Mouse (Mus musculus) heart, embryonic 13.5 days (tissue): Measurements from ENCODE around the gene Mfrp. TPM values are rescaled to one million over a fixed set of nuclear protein-coding genes. Genes with fewer than 3 reads are reported as not detected.

ENCODE experiments used
- ATAC-seq: fragments of 200-750 bp; cut with Nextera tagmentation; 2 replicates; pipeline ENCODE4 v1.8.0; 2017; ENCODE audit warnings: moderate TSS enrichment; ENCODE audit not compliant: insufficient number of reproducible peaks, low FRiP score, low TSS enrichment; ENCODE audit errors: extremely low read depth
- H3K27ac ChIP-seq: fragments of 300-500 bp; sonication (generic); replicated peaks from 2 replicates; pipeline ENCODE4 v1.5.1; 2015; ENCODE audit warnings: moderate library complexity, mild to moderate bottlenecking, inconsistent platforms
- H3K27me3 ChIP-seq: fragments of 300-500 bp; sonication (generic); replicated peaks from 2 replicates; pipeline ENCODE4 v1.6.1; 2015; ENCODE audit warnings: mild to moderate bottlenecking, inconsistent platforms
- H3K36me3 ChIP-seq: fragments of 300-500 bp; sonication (generic); 2 replicates; pipeline ENCODE4 v1.6.1; 2015; ENCODE audit warnings: mild to moderate bottlenecking, inconsistent platforms
- H3K4me1 ChIP-seq: fragments of 300-500 bp; sonication (generic); 2 replicates; pipeline ENCODE4 v1.6.1; 2015; ENCODE audit warnings: inconsistent platforms
- H3K4me2 ChIP-seq: fragments of 300-500 bp; sonication (generic); 2 replicates; pipeline ENCODE4 v1.6.1; 2015; ENCODE audit warnings: inconsistent platforms, mild to moderate bottlenecking, moderate library complexity
- H3K4me3 ChIP-seq: fragments of 300-500 bp; sonication (generic); 2 replicates; pipeline ENCODE4 v1.5.1; 2015; ENCODE audit warnings: moderate library complexity, mild to moderate bottlenecking, inconsistent platforms
- H3K9ac ChIP-seq: fragments of 300-500 bp; sonication (generic); 2 replicates; pipeline ENCODE4 v1.6.1; 2015; ENCODE audit warnings: inconsistent platforms, mild to moderate bottlenecking, moderate library complexity
- H3K9me3 ChIP-seq: fragments of 300-500 bp; sonication (generic); 2 replicates; pipeline ENCODE4 v1.6.1; 2016; ENCODE audit warnings: inconsistent platforms
- WGBS: fragments of 180-500 bp; shearing (Covaris S2); methylation state at CpG from one replicate; pipeline ENCODE4 v1.1.7; 2015; ENCODE audit warnings: mixed read lengths; 5-methylcytosine and 5-hydroxymethylcytosine counted together
- polyA plus RNA-seq: library from polyadenylated mRNA; unstranded; fragments of >200 nt; fragmentation: Nextera tagmentation; extraction: Ambion mirVana; gene quantifications from 2 replicates; pipeline ENCODE4 v1.2.1, GENCODE M21; 2015

Gene Mfrp
- polyA plus RNA-seq, 1 experiment from 2014 or later: not detected

DNA sequence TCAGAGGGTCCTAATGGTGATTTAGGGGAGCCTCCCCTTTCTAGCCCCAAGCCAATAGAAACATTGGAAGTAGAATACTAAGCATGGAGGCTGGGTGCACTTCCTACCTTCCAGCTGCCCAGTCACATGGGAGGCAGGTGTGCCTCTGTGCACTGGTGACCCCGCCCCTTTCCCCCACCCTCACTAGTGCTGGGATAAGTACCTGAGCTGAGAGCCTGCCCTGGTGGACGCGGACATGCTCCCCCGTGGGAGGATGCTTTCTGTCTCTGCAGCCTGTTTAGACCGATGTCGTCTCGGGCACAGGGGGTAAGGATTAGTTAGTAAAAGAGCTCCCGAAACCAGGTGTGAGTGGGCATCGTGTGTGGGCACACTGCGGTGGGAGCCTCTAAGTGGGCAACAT, 14.6 kb upstream of the Mfrp start:
- Histone ChIP-seq H3K9me3 (no peaks in the 10 kb centered on the region), H3K4me2 (peak overlapping the region; percentile 97), H3K27me3 (peaks cover 26% of the 10 kb centered on the region), H3K9ac (peak overlapping the region; percentile 97), H3K4me3 (peak overlapping the region; percentile 82), H3K36me3 (peaks cover 29% of the 10 kb centered on the region), H3K27ac (peak overlapping the region; percentile 98), H3K4me1 (peaks cover 76% of the 10 kb centered on the region)
- ATAC-seq: no peak
- 33% methylated on average over 10 of the region's 10 CpGs for WGBS

- Histone ChIP-seq H3K27me3 (peaks cover 26% of the 10 kb centered on the region), H3K4me2 (peak overlapping the region; percentile 97), H3K9me3 (no peaks in the 10 kb centered on the region), H3K4me3 (peak overlapping the region; percentile 82), H3K9ac (peak overlapping the region; percentile 97), H3K36me3 (peaks cover 38% of the 10 kb centered on the region), H3K4me1 (peaks cover 68% of the 10 kb centered on the region), H3K27ac (peak overlapping the region; percentile 98)
- ATAC-seq: no peak
- 4% methylated on average over 15 of the region's 15 CpGs for WGBS
Measured at GRCm38 (mm10) chr9:44087761-44088455, 13.6 kb upstream of the Mfrp start.

- 27% methylated on average over 12 of the region's 12 CpGs for WGBS
- Histone ChIP-seq H3K4me1 (peaks cover 67% of the 10 kb centered on the region), H3K27ac (peak overlapping the region; percentile 98), H3K4me2 (peak overlapping the region; percentile 97), H3K36me3 (peaks cover 49% of the 10 kb centered on the region), H3K27me3 (peaks cover 21% of the 10 kb centered on the region), H3K4me3 (peak overlapping the region; percentile 82; the same call in 1 of the 2 replicates), H3K9ac (peak overlapping the region; percentile 76), H3K9me3 (no peaks in the 10 kb centered on the region)
- no peak for ATAC-seq
Measured at GRCm38 (mm10) chr9:44088877-44089608, 12.5 kb upstream of the Mfrp start.

DNA sequence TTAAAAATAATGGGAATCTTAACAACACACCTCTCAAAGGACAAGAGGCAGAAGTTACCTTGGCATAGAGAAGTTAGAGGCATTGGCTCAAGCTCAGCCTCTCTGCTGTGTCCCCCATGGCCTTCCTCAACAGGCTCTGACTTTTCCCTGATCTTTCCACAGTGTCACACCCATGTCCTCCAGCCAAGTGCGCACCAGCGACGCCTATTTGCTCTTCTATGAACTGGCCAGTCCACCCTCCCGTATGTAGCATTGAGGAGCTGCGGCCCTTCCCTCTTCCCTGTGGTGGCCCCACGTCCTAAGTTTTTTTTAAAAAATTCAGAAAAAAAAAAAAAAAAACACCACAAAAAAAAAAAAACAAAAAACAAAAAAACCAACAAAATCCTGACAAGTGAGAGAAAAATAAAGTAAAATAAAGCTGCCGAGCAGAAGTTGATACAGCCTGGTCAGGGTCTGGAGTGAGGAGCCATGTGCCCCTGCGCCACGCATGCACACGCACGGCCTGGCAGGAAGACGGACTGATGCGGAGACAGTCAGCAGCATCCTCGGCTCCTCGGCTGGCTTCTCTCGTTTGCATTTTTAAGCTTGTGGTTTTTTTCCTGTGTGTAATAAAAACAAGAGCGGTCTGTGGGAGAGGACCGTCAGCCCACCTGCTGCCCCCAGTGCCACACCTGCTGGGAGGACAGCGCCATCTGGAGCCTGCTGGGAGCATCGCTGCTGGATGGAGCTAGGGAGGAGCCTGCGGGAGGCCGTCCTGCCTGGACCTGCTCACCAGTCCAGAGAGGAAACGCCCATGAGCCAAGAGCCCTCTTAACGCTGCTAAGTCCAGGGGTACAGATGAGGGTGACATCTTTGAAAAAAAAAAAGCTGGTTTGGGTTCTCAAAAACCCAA, 7.7 kb upstream of the Mfrp start:
- ATAC-seq: no peak
- Histone ChIP-seq H3K9me3 (no peaks in the 10 kb centered on the region), H3K4me2 (no peak overlapping the region), H3K9ac (peak overlapping the region; percentile 19; the same call in 1 of the 2 replicates), H3K36me3 (peaks cover 65% of the 10 kb centered on the region), H3K4me3 (no peak overlapping the region), H3K27me3 (no peaks in the 10 kb centered on the region), H3K4me1 (peaks cover 53% of the 10 kb centered on the region), H3K27ac (peak overlapping the region; percentile 59)
- 36% methylated on average over 24 of the region's 24 CpGs for WGBS

- H3K27ac ChIP-seq: peak overlapping the region; percentile 24; the same call in 1 of the 2 replicates
- no peak overlapping the region for H3K4me3 ChIP-seq
- peak overlapping the region; percentile 19; the same call in 1 of the 2 replicates for H3K9ac ChIP-seq
- no peak overlapping the region for H3K4me2 ChIP-seq
- peaks cover 44% of the 10 kb centered on the region for H3K4me1 ChIP-seq
- no peak for ATAC-seq
- H3K9me3 ChIP-seq: no peaks in the 10 kb centered on the region
- H3K27me3 ChIP-seq: no peaks in the 10 kb centered on the region
- WGBS: 83% methylated on average over 3 of the region's 3 CpGs
- H3K36me3 ChIP-seq: peaks cover 58% of the 10 kb centered on the region
Measured at GRCm38 (mm10) chr9:44094737-44095136, 6.8 kb upstream of the Mfrp start.

DNA sequence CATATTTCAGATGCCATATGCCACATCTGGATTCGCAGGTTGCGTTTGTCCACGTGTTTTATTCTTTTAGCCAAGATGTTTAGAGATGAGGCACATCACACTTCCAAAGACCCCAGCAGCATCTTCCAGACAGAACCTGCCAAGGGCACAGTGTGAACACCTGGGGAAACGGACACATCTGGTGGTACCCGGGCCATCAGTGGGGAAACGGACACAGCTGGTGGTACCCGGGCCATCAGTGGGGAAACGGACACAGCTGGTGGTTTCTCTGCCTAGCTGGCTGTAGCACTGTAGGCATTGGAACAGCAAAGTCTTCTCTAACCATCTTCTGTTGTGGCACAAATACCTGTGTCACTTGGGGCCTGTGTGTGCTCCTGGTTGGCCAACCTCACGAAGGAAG, 5.7 kb upstream of the Mfrp start:
- WGBS: 85% methylated on average over 9 of the region's 9 CpGs

DNA sequence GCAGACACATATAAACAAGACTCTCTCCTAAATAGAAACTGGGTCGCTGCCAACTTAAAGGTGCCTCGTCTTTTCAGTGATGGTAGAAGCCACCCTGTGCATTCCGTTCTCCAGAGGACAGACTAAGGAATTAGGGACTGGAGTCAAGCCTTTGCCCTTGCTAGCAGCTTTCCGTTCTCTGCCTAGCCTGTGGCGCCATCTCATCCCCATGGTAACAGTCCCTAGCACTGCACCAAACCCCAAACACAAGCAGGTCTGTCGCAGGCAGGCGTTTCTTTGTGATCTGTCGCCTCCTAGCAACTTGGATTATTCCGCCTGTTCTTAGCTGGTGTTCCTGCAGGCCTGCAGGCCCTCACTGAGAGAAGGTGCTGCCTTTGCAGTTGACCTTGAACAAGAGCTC, 5.0 kb upstream of the Mfrp start:
- peaks cover 40% of the 10 kb centered on the region for H3K36me3 ChIP-seq
- H3K27ac ChIP-seq: peak overlapping the region; percentile 93
- H3K9me3 ChIP-seq: no peaks in the 10 kb centered on the region
- ATAC-seq: 0 out of 2 replicates have a peak, but pooled peaks have one; percentile 11
- H3K4me2 ChIP-seq: no peak overlapping the region
- no peak overlapping the region for H3K4me3 ChIP-seq
- peak overlapping the region; percentile 25 for H3K9ac ChIP-seq
- peaks cover 39% of the 10 kb centered on the region for H3K4me1 ChIP-seq
- 19% methylated on average over 9 of the region's 9 CpGs for WGBS
- H3K27me3 ChIP-seq: no peaks in the 10 kb centered on the region

More for the DNA sequence above, 5.7 kb upstream of the Mfrp start:
- Histone ChIP-seq H3K36me3 (peaks cover 48% of the 10 kb centered on the region), H3K4me1 (peaks cover 39% of the 10 kb centered on the region), H3K4me2 (no peak overlapping the region), H3K4me3 (no peak overlapping the region), H3K9ac (no peak overlapping the region), H3K27me3 (no peaks in the 10 kb centered on the region), H3K27ac (peak overlapping the region; percentile 93), H3K9me3 (no peaks in the 10 kb centered on the region)
- no peak for ATAC-seq

GRCm38 (mm10) chr9:44104881-44105280, 3.4 kb downstream of the Mfrp start:
- WGBS: 90% methylated on average over 7 of the region's 7 CpGs
- Histone ChIP-seq H3K4me3 (no peak overlapping the region), H3K9ac (no peak overlapping the region), H3K9me3 (no peaks in the 10 kb centered on the region), H3K27me3 (no peaks in the 10 kb centered on the region), H3K4me1 (peaks cover 44% of the 10 kb centered on the region), H3K4me2 (no peak overlapping the region), H3K27ac (no peak overlapping the region), H3K36me3 (peaks cover 31% of the 10 kb centered on the region)
- ATAC-seq: no peak

GRCm38 (mm10) chr9:44105781-44106180, 4.3 kb downstream of the Mfrp start:
- no peak for ATAC-seq
- H3K36me3 ChIP-seq: peaks cover 35% of the 10 kb centered on the region
- H3K27me3 ChIP-seq: no peaks in the 10 kb centered on the region
- H3K4me3 ChIP-seq: no peak overlapping the region
- H3K27ac ChIP-seq: no peak overlapping the region
- no peak overlapping the region for H3K4me2 ChIP-seq
- 78% methylated on average over 10 of the region's 10 CpGs for WGBS
- peaks cover 53% of the 10 kb centered on the region for H3K4me1 ChIP-seq
- no peak overlapping the region; the same call in 1 of the 2 replicates for H3K9ac ChIP-seq
- H3K9me3 ChIP-seq: no peaks in the 10 kb centered on the region

- ATAC-seq: no peak
- H3K4me1 ChIP-seq: peaks cover 55% of the 10 kb centered on the region
- no peak overlapping the region for H3K4me2 ChIP-seq
- H3K9me3 ChIP-seq: no peaks in the 10 kb centered on the region
- H3K36me3 ChIP-seq: peaks cover 35% of the 10 kb centered on the region
- H3K4me3 ChIP-seq: no peak overlapping the region
- 89% methylated on average over 7 of the region's 7 CpGs for WGBS
- 0 out of 2 replicates have a peak overlapping the region, but pooled peaks have one; percentile 81 for H3K27ac ChIP-seq
- no peaks in the 10 kb centered on the region for H3K27me3 ChIP-seq
- peak overlapping the region; percentile 66 for H3K9ac ChIP-seq
Measured at GRCm38 (mm10) chr9:44106182-44106581, 4.7 kb downstream of the Mfrp start.

DNA sequence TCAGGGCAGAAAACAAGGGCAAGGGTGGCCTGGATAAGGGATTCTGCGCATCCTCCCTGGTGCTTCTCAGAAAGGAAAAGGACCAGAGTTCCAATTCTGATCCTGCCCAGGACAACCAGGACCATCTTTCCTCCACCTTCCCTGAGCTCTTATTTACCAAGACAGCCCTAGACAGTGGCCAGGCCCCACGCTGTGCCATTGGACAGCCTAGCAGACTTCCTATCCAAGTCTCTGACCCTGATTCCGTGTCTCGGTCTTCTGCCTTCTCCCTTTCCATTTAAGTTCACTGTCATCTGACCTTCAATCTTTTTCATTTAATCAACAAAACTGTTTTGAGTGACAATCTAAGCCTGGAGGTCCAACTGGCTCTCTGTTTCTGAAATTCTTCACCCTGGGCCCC, 5.1 kb downstream of the Mfrp start:
- WGBS: 85% methylated on average over 4 of the region's 4 CpGs
- H3K4me2 ChIP-seq: peak overlapping the region; percentile 46

More for the DNA sequence above, 5.1 kb downstream of the Mfrp start:
- H3K36me3 ChIP-seq: peaks cover 35% of the 10 kb centered on the region
- H3K4me3 ChIP-seq: no peak overlapping the region
- no peak for ATAC-seq
- no peaks in the 10 kb centered on the region for H3K9me3 ChIP-seq
- H3K4me1 ChIP-seq: peaks cover 56% of the 10 kb centered on the region
- H3K27me3 ChIP-seq: no peaks in the 10 kb centered on the region
- H3K27ac ChIP-seq: peak overlapping the region; percentile 81; the same call in 1 of the 2 replicates
- H3K9ac ChIP-seq: peak overlapping the region; percentile 66
